Mouse (Mus musculus) liver, embryonic 14.5 days (tissue): ENCODE data around the gene Gm21983. TPM values are rescaled to one million over a fixed set of nuclear protein-coding genes. Genes with fewer than 3 reads are reported as not detected.
A peak's percentile ranks its signal among the peaks of the same experiment; 100 is the strongest.

Source experiments
- ATAC-seq: fragments of 200-750 bp; cut with Nextera tagmentation; 2 replicates; pipeline ENCODE4 v1.8.0; 2017; ENCODE audit warnings: moderate number of reproducible peaks, mild to moderate bottlenecking, moderate library complexity; ENCODE audit not compliant: insufficient read depth
- DNase-seq, 3 experiments: peaks; one replicate each; pipeline ENCODE4 v3.0.0-alpha.2; 2012 to 2013; ENCODE audit warnings: low read depth in 3 of 3, low spot score in 3 of 3
- H3K27ac ChIP-seq: fragments of 300-500 bp; sonication (generic); 2 replicates; pipeline ENCODE4 v1.5.1; 2014; ENCODE audit warnings: moderate library complexity, mild to moderate bottlenecking, control low read depth, inconsistent platforms
- H3K27me3 ChIP-seq: fragments of 300-500 bp; sonication (generic); 2 replicates; pipeline ENCODE4 v1.6.1; 2014; ENCODE audit warnings: mild to moderate bottlenecking, low read length, moderate library complexity; ENCODE audit not compliant: control insufficient read depth, insufficient read depth
- H3K36me3 ChIP-seq: fragments of 300-500 bp; sonication (generic); replicated peaks from 2 replicates; pipeline ENCODE4 v1.6.1; 2014; ENCODE audit warnings: low read depth; ENCODE audit not compliant: control insufficient read depth, insufficient read depth
- H3K4me1 ChIP-seq, 2 experiments: fragments of 200-500 bp in 1 of 2; fragments of 300-500 bp in 1 of 2; sonication (generic) in 1 of 2; replicated peaks; 2 replicates each; pipeline ENCODE4 v1.6.1; 2012 to 2014; ENCODE audit warnings: antibody characterized with exemption in 1 of 2, inconsistent platforms in 1 of 2, low read length in 1 of 2; ENCODE audit not compliant: control insufficient read depth in 2 of 2, insufficient read depth in 2 of 2
- H3K4me2 ChIP-seq: fragments of 300-500 bp; sonication (generic); 2 replicates; pipeline ENCODE4 v1.6.1; 2014; ENCODE audit warnings: low read depth, mild to moderate bottlenecking, control low read depth, moderate library complexity
- H3K4me3 ChIP-seq, 2 experiments: fragments of 200-500 bp in 1 of 2; fragments of 300-500 bp in 1 of 2; sonication (generic) in 1 of 2; 2 replicates each; pipeline ENCODE4 v1.5.1; 2012 to 2014; ENCODE audit warnings: low read depth in 2 of 2, low read length in 2 of 2, mild to moderate bottlenecking in 2 of 2, control low read depth in 1 of 2, inconsistent platforms in 1 of 2, moderate library complexity in 1 of 2; ENCODE audit not compliant: insufficient read depth in 1 of 2
- H3K9ac ChIP-seq: fragments of 300-500 bp; sonication (generic); replicated peaks from 2 replicates; pipeline ENCODE4 v1.6.1; 2014; ENCODE audit warnings: mild to moderate bottlenecking, control low read depth, moderate library complexity
- H3K9me3 ChIP-seq: fragments of 300-500 bp; sonication (generic); 2 replicates; pipeline ENCODE4 v1.6.1; 2016; ENCODE audit warnings: low read length, mixed read lengths; ENCODE audit not compliant: control insufficient read depth
- CTCF ChIP-seq: IDR thresholded peaks from 2 replicates; pipeline ENCODE4 v1.5.1; 2016; ENCODE audit warnings: antibody characterized with exemption, low read depth, control low read depth
- EP300 ChIP-seq: IDR thresholded peaks from 2 replicates; pipeline ENCODE4 v1.6.1; 2016; ENCODE audit warnings: antibody characterized with exemption, low read depth
- WGBS: fragments of 180-500 bp; shearing (Covaris S2); extraction: QIAGEN DNeasy Blood & Tissue Kit; methylation state at CpG from one replicate; pipeline ENCODE4 v1.1.7; 2014; ENCODE audit not compliant: insufficient replicate concordance; 5-methylcytosine and 5-hydroxymethylcytosine counted together
- microRNA counts: library from miRNA; unstranded; fragments of <30 nt; microRNA quantifications from one replicate; lab custom pipeline; 2016
- microRNA-seq: library from miRNA; unstranded; fragments of <30 nt; microRNA quantifications from one replicate; pipeline ENCODE4, GENCODE M21; 2016
- polyA plus RNA-seq, 2 experiments: library from polyadenylated mRNA; depleted of rRNA in 1 of 2; stranded (reverse) in 1 of 2; unstranded in 1 of 2; fragments of >200 nt; fragmentation: Nextera tagmentation in 1 of 2; extraction: Ambion mirVana in 1 of 2; gene quantifications; 2 replicates each; pipeline versions ENCODE4 v1.2.1 to v1.2.3; 2012 to 2014

The Gm21983 gene
- polyA plus RNA-seq, 2 experiments: 0.04 to 0.28 TPM

DNA sequence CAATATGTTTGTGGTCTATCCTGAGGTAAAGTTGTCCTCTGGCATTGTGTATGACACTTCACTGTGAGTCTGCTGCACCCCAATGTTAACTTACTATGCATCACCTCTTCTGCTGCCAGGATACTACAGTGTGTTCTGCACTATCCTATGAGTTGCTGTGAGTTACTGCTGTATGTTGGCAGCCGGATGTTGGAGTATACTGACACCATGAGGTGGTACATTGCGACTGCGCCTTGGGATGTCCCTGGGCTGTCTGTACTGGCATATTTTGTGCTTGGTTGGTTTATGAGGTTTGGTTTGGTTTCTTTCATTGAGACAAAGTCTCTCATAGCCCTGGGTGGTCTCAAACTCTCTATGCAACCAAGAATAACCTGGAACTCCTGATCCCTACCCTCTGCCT, 52.7 kb downstream of the Gm21983 start:
- DNase-seq (no peak), ATAC-seq (no peak)
- H3K9ac ChIP-seq: no peak overlapping the region
- H3K27me3 ChIP-seq: no peaks in the 10 kb centered on the region
- H3K9me3 ChIP-seq: no peaks in the 10 kb centered on the region
- H3K27ac ChIP-seq: no peak overlapping the region
- H3K4me1 ChIP-seq: no peaks in the 10 kb centered on the region
- WGBS: 31% methylated on average over 3 of the region's 3 CpGs
- no peak overlapping the region for H3K4me2 ChIP-seq
- TF ChIP-seq CTCF (peak; percentile 63), EP300 (no peak)
- H3K4me3 ChIP-seq: no peak overlapping the region
- no peaks in the 10 kb centered on the region for H3K36me3 ChIP-seq

GRCm38 (mm10) chr7:27124969-27125368, 55.9 kb downstream of the Gm21983 start:
- no peak for ATAC-seq
- no peak overlapping the region for H3K9ac ChIP-seq
- H3K9me3 ChIP-seq: no peaks in the 10 kb centered on the region
- TF ChIP-seq EP300 (no peak), CTCF (no peak)
- no peak overlapping the region for H3K4me2 ChIP-seq
- no peak for DNase-seq
- H3K4me3 ChIP-seq: no peak overlapping the region
- no peak overlapping the region for H3K27ac ChIP-seq
- no peaks in the 10 kb centered on the region for H3K4me1 ChIP-seq
- WGBS: 51% methylated on average over 4 of the region's 4 CpGs
- H3K36me3 ChIP-seq: no peaks in the 10 kb centered on the region
- H3K27me3 ChIP-seq: no peaks in the 10 kb centered on the region

- Histone ChIP-seq H3K36me3 (no peaks in the 10 kb centered on the region), H3K4me1 (no peaks in the 10 kb centered on the region), H3K9ac (no peak overlapping the region), H3K27ac (no peak overlapping the region), H3K27me3 (no peaks in the 10 kb centered on the region), H3K4me3 (no peak overlapping the region), H3K4me2 (no peak overlapping the region), H3K9me3 (no peaks in the 10 kb centered on the region)
- DNase-seq (no peak), ATAC-seq (no peak)
- WGBS: 44% methylated on average over 5 of the region's 5 CpGs
- TF ChIP-seq CTCF (no peak), EP300 (no peak)
Observed at GRCm38 (mm10) chr7:27124305-27124832, 56.5 kb downstream of the Gm21983 start.

DNA sequence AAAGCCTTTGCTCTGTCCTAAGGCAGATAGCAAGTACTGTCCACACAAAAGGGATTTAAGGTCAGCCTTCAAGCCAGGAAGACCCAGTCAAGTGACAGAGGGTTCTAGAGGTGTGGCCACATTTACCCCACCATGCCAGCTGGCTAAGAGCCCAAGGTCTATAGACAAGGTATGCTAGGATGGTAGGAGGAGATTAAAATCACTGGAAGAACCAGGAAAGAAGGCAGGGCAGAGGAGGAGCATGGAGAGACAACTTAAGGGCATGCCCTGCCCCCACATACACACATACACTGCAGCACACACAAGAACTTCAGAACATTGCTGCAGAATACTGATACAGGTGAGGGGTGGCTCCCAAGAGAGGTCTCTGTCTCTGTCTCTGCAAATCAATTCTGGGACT, 61.2 kb downstream of the Gm21983 start, which contains the start of gene Cyp2f2:
Cyp2f2 (plus strand) TSS at position 234 of the 400 bp plus-strand sequence.
- TF ChIP-seq EP300 (no peak), CTCF (no peak)
- Histone ChIP-seq H3K27ac (no peak within 1 kb of the TSS), H3K27me3 (no peaks in the 10 kb centered on the region), H3K36me3 (no peaks in the 10 kb centered on the region), H3K4me3 (no peak within 1 kb of the TSS), H3K4me1 (no peaks in the 10 kb centered on the region), H3K4me2 (no peak within 1 kb of the TSS), H3K9me3 (no peaks in the 10 kb centered on the region), H3K9ac (no peak within 1 kb of the TSS)
- DNase-seq: no peak
- ATAC-seq: no peak

MicroRNA genes within 50 kb of the gene (microRNA counts, 519-probe panel; counts per million panel counts)
- 69.9 counts per million for microRNA mmu-miR-1191 (lab: Ali Mortazavi, UCI)

Small RNA genes within 50 kb of the gene (microRNA-seq; reads per million reads assigned to microRNA genes)
- 11.8 reads per million, percentile 23 among the genes with 10 or more reads in this experiment for gene Mir1191
- not detected for gene Mir3101

Other genes with a start within 250 kb of the Gm21983 start
- 0.56 and 0.62 TPM in 2 replicates for gene Cyp2a22, start 241.7 kb downstream of the Gm21983 start, polyA plus RNA-seq (2012; rRNA removed)
- 0.37 and 0.61 TPM in 2 replicates for gene Cyp2a22, start 241.7 kb downstream of the Gm21983 start, polyA plus RNA-seq (2014; fragmentation: Nextera tagmentation; extraction: Ambion mirVana)
- gene Cyp2a12, start 152.0 kb downstream of the Gm21983 start, polyA plus RNA-seq (2012; rRNA removed): 2.0 and 2.5 TPM in 2 replicates
- 1.8 and 2.6 TPM in 2 replicates for gene Cyp2a12, start 152.0 kb downstream of the Gm21983 start, polyA plus RNA-seq (2014; fragmentation: Nextera tagmentation; extraction: Ambion mirVana)
- 0.09 and 0.21 TPM in 2 replicates for gene Cyp2f2, start 61.2 kb downstream of the Gm21983 start, polyA plus RNA-seq (2012; rRNA removed)
- 0.32 and 0.45 TPM in 2 replicates for gene Cyp2f2, start 61.2 kb downstream of the Gm21983 start, polyA plus RNA-seq (2014; fragmentation: Nextera tagmentation; extraction: Ambion mirVana)
- gene Cyp2t4, start 27.4 kb downstream of the Gm21983 start, polyA plus RNA-seq (2012; rRNA removed): not detected in 2 replicates
- not detected in 2 replicates for gene Cyp2t4, start 27.4 kb downstream of the Gm21983 start, polyA plus RNA-seq (2014; fragmentation: Nextera tagmentation; extraction: Ambion mirVana)
- 22.2 and 23.3 TPM in 2 replicates for gene Egln2, start 14.3 kb downstream of the Gm21983 start, polyA plus RNA-seq (2012; rRNA removed)
- gene Egln2, start 14.3 kb downstream of the Gm21983 start, polyA plus RNA-seq (2014; fragmentation: Nextera tagmentation; extraction: Ambion mirVana): 11.7 and 13.8 TPM in 2 replicates
- gene Rab4b, start 2.2 kb downstream of the Gm21983 start, polyA plus RNA-seq (2012; rRNA removed): 15.2 and 15.9 TPM in 2 replicates
- gene Rab4b, start 2.2 kb downstream of the Gm21983 start, polyA plus RNA-seq (2014; fragmentation: Nextera tagmentation; extraction: Ambion mirVana): 18.3 and 19.1 TPM in 2 replicates
- 0.55 and 0.67 TPM in 2 replicates for gene Mia, start 71 bp upstream of the Gm21983 start, polyA plus RNA-seq (2012; rRNA removed)
- gene Mia, start 71 bp upstream of the Gm21983 start, polyA plus RNA-seq (2014; fragmentation: Nextera tagmentation; extraction: Ambion mirVana): 0.52 TPM in 1 of 2 replicates, not detected in the other
- gene BC024978, start 14.7 kb upstream of the Gm21983 start, polyA plus RNA-seq (2012; rRNA removed): 1.9 and 2.4 TPM in 2 replicates
- gene BC024978, start 14.7 kb upstream of the Gm21983 start, polyA plus RNA-seq (2014; fragmentation: Nextera tagmentation; extraction: Ambion mirVana): 0.56 and 0.59 TPM in 2 replicates
- 77.6 and 93.3 TPM in 2 replicates for gene Snrpa, start 15.2 kb upstream of the Gm21983 start, polyA plus RNA-seq (2012; rRNA removed)
- gene Snrpa, start 15.2 kb upstream of the Gm21983 start, polyA plus RNA-seq (2014; fragmentation: Nextera tagmentation; extraction: Ambion mirVana): 82.6 and 90.6 TPM in 2 replicates
- 2.0 and 2.3 TPM in 2 replicates for gene Itpkc, start 47.6 kb upstream of the Gm21983 start, polyA plus RNA-seq (2012; rRNA removed)
- gene Itpkc, start 47.6 kb upstream of the Gm21983 start, polyA plus RNA-seq (2014; fragmentation: Nextera tagmentation; extraction: Ambion mirVana): 1.3 and 1.5 TPM in 2 replicates
- gene Coq8b, start 51.9 kb upstream of the Gm21983 start, polyA plus RNA-seq (2012; rRNA removed): 9.3 and 12.4 TPM in 2 replicates
- gene Coq8b, start 51.9 kb upstream of the Gm21983 start, polyA plus RNA-seq (2014; fragmentation: Nextera tagmentation; extraction: Ambion mirVana): 17.7 and 19.8 TPM in 2 replicates
- 1.9 and 2.1 TPM in 2 replicates for gene Numbl, start 77.3 kb upstream of the Gm21983 start, polyA plus RNA-seq (2012; rRNA removed)
- 0.72 and 0.83 TPM in 2 replicates for gene Numbl, start 77.3 kb upstream of the Gm21983 start, polyA plus RNA-seq (2014; fragmentation: Nextera tagmentation; extraction: Ambion mirVana)
- 5.2 and 5.5 TPM in 2 replicates for gene Ltbp4, start 156.6 kb upstream of the Gm21983 start, polyA plus RNA-seq (2012; rRNA removed)
- 2.5 and 3.0 TPM in 2 replicates for gene Ltbp4, start 156.6 kb upstream of the Gm21983 start, polyA plus RNA-seq (2014; fragmentation: Nextera tagmentation; extraction: Ambion mirVana)
- gene Shkbp1, start 174.9 kb upstream of the Gm21983 start, polyA plus RNA-seq (2012; rRNA removed): 19.1 and 24.7 TPM in 2 replicates
- 11.8 and 15.1 TPM in 2 replicates for gene Shkbp1, start 174.9 kb upstream of the Gm21983 start, polyA plus RNA-seq (2014; fragmentation: Nextera tagmentation; extraction: Ambion mirVana)
- 0.09 and 0.40 TPM in 2 replicates for gene Gm20479, start 176.3 kb upstream of the Gm21983 start, polyA plus RNA-seq (2012; rRNA removed)
- gene Gm20479, start 176.3 kb upstream of the Gm21983 start, polyA plus RNA-seq (2014; fragmentation: Nextera tagmentation; extraction: Ambion mirVana): not detected in 2 replicates